Mouse (Mus musculus): ENCODE data around the gene Anks1.

DNA sequence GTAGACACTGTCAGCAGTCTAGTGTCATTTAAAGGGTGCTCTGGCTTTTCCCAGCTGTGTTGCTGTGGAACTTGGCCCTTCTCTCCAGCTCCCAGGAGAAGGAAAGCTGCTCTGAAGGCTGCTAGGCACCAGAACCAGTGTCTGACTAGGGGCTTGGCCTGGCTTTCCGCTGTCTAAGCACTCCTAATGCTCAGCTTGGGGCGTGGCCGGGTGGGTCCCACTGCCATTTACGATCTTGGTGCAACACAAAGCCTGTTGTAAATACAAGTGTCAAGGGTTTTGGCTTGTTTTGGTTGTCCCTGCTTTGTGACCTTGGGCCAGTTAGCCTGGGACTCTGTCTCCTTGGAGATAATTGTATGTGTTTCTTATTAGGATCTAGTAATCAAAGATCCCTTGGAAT is 31.2 kb downstream of the Anks1 start:
- TF ChIP-seq GATA2 (IDR thresholded peaks at IDR 0.05; ENCODE audit: borderline replicate concordance, low read depth, low read length) (no peak), CTCF (IDR thresholded peaks at IDR 0.05; ENCODE audit: low read depth, low read length) (no peak), POLR2AphosphoS5 (IDR thresholded peaks at IDR 0.05; ENCODE audit: insufficient replicate concordance, low read depth, low read length) (no peak), GATA1 (IDR thresholded peaks at IDR 0.05; ENCODE audit: borderline replicate concordance, low read length) (no peak), TAL1 (conservative IDR thresholded peaks at IDR 0.05; ENCODE audit: low read depth, low read length) (no peak)
